Mouse (Mus musculus) layer of hippocampus, postnatal 36 days (tissue): ENCODE measurements at regions not wholly inside any gene's neighbourhood (a gene's known extent, or its start where the extent isn't known, plus 50 kb on each side); places are given as distances from the start of the nearest gene placed in this dataset.
A peak's percentile ranks its signal among the peaks of the same experiment; 100 is the strongest.

ENCODE experiments used
- DNase-seq, 2 experiments: peaks; one replicate each; pipeline ENCODE4 v3.0.0; 2022

- peak; percentile 30 to 44 for DNase-seq
Observed at GRCm38 (mm10) chr1:174999265-175000200, 77.9 kb upstream of the Grem2 start.

GRCm38 (mm10) chr1:174992520-174992919 lies 70.9 kb upstream of the Grem2 start:
- no peak for DNase-seq

- DNase-seq, result no peak
Observed at GRCm38 (mm10) chr1:174988590-174988989, 67.0 kb upstream of the Grem2 start.

- DNase-seq, result no peak
Observed at GRCm38 (mm10) chr1:174971895-174972294, 50.3 kb upstream of the Grem2 start.
